Mouse (Mus musculus): Measurements from ENCODE around the gene Amhr2.

DNA sequence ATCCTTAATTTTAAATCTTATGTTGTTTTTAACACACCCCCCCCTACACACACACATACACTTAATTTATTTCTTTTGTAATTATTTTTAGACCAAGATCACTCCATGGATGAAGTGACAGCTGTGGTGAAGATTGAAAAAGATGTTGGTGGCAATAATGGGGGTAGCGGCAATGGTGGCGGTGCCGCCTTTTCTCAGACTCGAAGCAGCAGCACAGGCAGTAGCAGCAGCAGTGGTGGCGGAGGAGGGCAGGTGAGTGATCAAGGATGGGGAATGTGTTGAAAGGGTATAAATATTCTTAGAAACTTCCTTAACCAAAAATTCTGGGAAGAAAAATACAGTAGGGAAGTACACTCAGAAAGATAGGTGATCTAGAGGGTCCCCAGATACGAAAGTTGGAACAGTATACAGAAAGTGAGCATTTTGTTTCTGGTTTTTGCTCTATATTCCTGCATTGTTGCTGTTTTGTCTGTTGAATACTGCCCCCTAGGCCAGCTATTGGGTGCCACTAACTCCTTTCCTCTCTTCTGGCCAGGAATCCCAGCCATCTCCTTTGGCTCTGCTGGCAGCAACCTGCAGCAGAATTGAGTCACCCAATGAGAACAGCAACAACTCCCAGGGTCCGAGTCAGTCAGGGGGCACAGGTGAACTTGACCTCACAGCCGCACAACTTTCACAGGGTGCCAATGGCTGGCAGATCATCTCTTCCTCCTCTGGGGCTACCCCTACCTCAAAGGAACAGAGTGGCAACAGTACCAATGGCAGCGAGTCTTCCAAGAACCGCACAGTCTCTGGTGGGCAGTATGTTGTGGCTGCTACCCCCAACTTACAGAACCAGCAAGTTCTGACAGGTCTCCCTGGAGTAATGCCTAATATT is 37.2 kb upstream of the Amhr2 start:
- TF ChIP-seq POLR2A (IDR thresholded peaks at IDR 0.05; ENCODE audit: low read depth, low read length) (no peak), CTCF (IDR thresholded peaks at IDR 0.05; ENCODE audit: extremely low read depth, insufficient read depth, insufficient read length, insufficient replicate concordance) (no peak)
